Mouse (Mus musculus): ENCODE results near the gene March10. TPM values are rescaled to one million over a fixed set of nuclear protein-coding genes. Genes with fewer than 3 reads are reported as not detected.

The March10 gene
- polyA plus RNA-seq, 1 experiment from 2014 or later, result not detected

DNA sequence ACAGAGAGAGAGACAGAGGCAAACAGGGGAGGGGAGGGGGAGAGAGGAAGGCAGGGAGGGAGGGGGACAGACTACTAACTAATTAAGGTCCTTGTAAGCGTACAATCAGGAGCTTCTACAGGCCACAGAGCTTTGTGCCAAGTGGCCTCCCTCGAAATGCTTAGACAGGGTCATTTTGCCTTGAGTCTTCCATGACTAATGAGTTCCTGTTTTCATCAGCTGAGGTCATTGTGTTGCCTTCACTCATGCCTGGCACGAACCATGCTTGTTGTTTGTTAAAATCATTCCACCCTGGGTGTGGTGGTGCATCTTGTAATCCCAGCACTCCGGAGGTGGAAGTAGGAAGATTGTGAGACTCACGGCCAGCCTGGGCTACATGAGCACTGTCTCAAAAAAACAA is 3.4 kb upstream of the March10 start:
- H3K9ac ChIP-seq (ENCODE audit: low read length), result no peak overlapping the region
- H3K4me2 ChIP-seq (ENCODE audit: low read depth, severe bottlenecking), result no peak overlapping the region
- DNase-seq (ENCODE audit: low spot score) (no peak), ATAC-seq (ENCODE audit: insufficient number of reproducible peaks, low FRiP score, low TSS enrichment, low read depth) (no peak)
- H3K27ac ChIP-seq (replicated peaks; ENCODE audit: low read depth, low read length), result no peak overlapping the region
- no peak overlapping the region for H3K4me3 ChIP-seq (ENCODE audit: low read depth, low read length)
- no peaks in the 10 kb centered on the region for H3K36me3 ChIP-seq (ENCODE audit: control insufficient read depth, insufficient read depth, low read length)
- 0 out of 2 replicates have a peak, but pooled peaks cover 4% of the 10 kb centered on the region for H3K4me1 ChIP-seq (ENCODE audit: control insufficient read depth, insufficient read depth, low read length)
- H3K9me3 ChIP-seq (ENCODE audit: control insufficient read depth, low read length), result no peaks in the 10 kb centered on the region
- no peaks in the 10 kb centered on the region for H3K27me3 ChIP-seq (ENCODE audit: control insufficient read depth, insufficient read depth, low read length)
- 67% methylated on average over 5 of the region's 5 CpGs for WGBS

- Histone ChIP-seq H3K27me3 (ENCODE audit: control insufficient read depth, insufficient read depth, low read length) (no peaks in the 10 kb centered on the region), H3K4me3 (ENCODE audit: low read depth, low read length) (peak overlapping the region; percentile 48), H3K4me1 (ENCODE audit: control insufficient read depth, insufficient read depth, low read length) (0 out of 2 replicates have a peak, but pooled peaks cover 4% of the 10 kb centered on the region), H3K36me3 (ENCODE audit: control insufficient read depth, insufficient read depth, low read length) (no peaks in the 10 kb centered on the region), H3K4me2 (ENCODE audit: low read depth, severe bottlenecking) (peak overlapping the region; percentile 95), H3K27ac (replicated peaks; ENCODE audit: low read depth, low read length) (no peak overlapping the region), H3K9me3 (ENCODE audit: control insufficient read depth, low read length) (no peaks in the 10 kb centered on the region), H3K9ac (ENCODE audit: low read length) (no peak overlapping the region)
- ATAC-seq (ENCODE audit: insufficient number of reproducible peaks, low FRiP score, low TSS enrichment, low read depth) (no peak), DNase-seq (ENCODE audit: low spot score) (no peak)
- 72% methylated on average over 7 of the region's 7 CpGs for WGBS
These were observed 506 bp upstream of the March10 start for GRCm38 (mm10) chr11:105457041-105457440.

GRCm38 (mm10) chr11:105455118-105455517 is 1.4 kb downstream of the March10 start:
- DNase-seq (ENCODE audit: low spot score) (no peak), ATAC-seq (ENCODE audit: insufficient number of reproducible peaks, low FRiP score, low TSS enrichment, low read depth) (no peak)
- Histone ChIP-seq H3K27ac (replicated peaks; ENCODE audit: low read depth, low read length) (no peak overlapping the region), H3K4me3 (ENCODE audit: low read depth, low read length) (no peak overlapping the region), H3K36me3 (ENCODE audit: control insufficient read depth, insufficient read depth, low read length) (no peaks in the 10 kb centered on the region), H3K9me3 (ENCODE audit: control insufficient read depth, low read length) (no peaks in the 10 kb centered on the region), H3K4me2 (ENCODE audit: low read depth, severe bottlenecking) (no peak overlapping the region), H3K27me3 (ENCODE audit: control insufficient read depth, insufficient read depth, low read length) (no peaks in the 10 kb centered on the region), H3K9ac (ENCODE audit: low read length) (no peak overlapping the region), H3K4me1 (ENCODE audit: control insufficient read depth, insufficient read depth, low read length) (0 out of 2 replicates have a peak, but pooled peaks cover 4% of the 10 kb centered on the region)
- WGBS, result 94% methylated on average over 5 of the region's 5 CpGs

DNA sequence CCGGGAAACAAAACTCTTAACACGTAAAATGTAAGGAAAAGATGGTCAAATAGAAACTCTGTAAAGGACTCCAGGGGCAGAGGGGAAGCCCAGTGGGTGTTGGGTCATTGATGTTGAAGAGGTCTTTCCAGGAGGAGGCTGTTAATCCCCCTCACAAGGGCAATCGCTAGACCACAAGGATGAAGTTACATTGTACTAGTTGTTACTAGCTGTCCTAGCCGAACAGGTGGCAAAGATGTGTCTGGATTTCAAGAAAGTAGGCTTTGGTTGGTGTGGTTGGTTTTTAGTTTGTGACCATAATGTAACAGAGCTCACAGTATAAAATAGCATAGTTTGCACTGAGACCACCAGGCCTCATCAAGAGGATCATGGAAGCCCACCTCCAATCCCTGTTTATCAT is 3.5 kb downstream of the March10 start:
- H3K36me3 ChIP-seq (ENCODE audit: control insufficient read depth, insufficient read depth, low read length), result no peaks in the 10 kb centered on the region
- no peak overlapping the region for H3K4me2 ChIP-seq (ENCODE audit: low read depth, severe bottlenecking)
- 0 out of 2 replicates have a peak, but pooled peaks cover 4% of the 10 kb centered on the region for H3K4me1 ChIP-seq (ENCODE audit: control insufficient read depth, insufficient read depth, low read length)
- H3K9me3 ChIP-seq (ENCODE audit: control insufficient read depth, low read length), result no peaks in the 10 kb centered on the region
- WGBS, result 91% methylated on average over 4 of the region's 4 CpGs
- H3K27ac ChIP-seq (replicated peaks; ENCODE audit: low read depth, low read length), result no peak overlapping the region
- H3K27me3 ChIP-seq (ENCODE audit: control insufficient read depth, insufficient read depth, low read length), result no peaks in the 10 kb centered on the region
- no peak overlapping the region for H3K9ac ChIP-seq (ENCODE audit: low read length)
- H3K4me3 ChIP-seq (ENCODE audit: low read depth, low read length), result no peak overlapping the region
- no peak for DNase-seq (ENCODE audit: low spot score)
- ATAC-seq (ENCODE audit: insufficient number of reproducible peaks, low FRiP score, low TSS enrichment, low read depth), result no peak

DNA sequence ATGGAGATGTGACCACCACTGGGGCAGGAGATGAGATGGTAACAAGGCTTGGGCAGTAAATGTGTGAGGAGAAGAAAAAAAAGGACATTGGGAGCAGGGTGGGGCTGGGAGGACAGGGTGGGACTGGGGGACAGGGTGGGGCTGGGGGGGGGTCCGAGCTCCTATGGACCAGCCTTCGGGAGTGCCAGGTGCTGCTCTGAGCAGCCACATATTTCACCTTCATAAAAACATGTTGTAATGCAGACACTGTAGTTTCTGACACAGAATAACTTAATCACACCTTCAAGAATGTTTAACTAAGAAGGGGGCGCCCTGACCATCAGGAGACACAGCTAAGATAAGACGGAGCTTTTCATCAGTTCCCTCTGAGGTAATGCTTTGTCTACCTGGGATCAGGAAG is 4.0 kb downstream of the March10 start:
- no peaks in the 10 kb centered on the region for H3K9me3 ChIP-seq (ENCODE audit: control insufficient read depth, low read length)
- no peak overlapping the region for H3K4me3 ChIP-seq (ENCODE audit: low read depth, low read length)
- 0 out of 2 replicates have a peak, but pooled peaks cover 4% of the 10 kb centered on the region for H3K4me1 ChIP-seq (ENCODE audit: control insufficient read depth, insufficient read depth, low read length)
- H3K4me2 ChIP-seq (ENCODE audit: low read depth, severe bottlenecking), result no peak overlapping the region
- no peak for DNase-seq (ENCODE audit: low spot score)
- H3K36me3 ChIP-seq (ENCODE audit: control insufficient read depth, insufficient read depth, low read length), result no peaks in the 10 kb centered on the region
- H3K9ac ChIP-seq (ENCODE audit: low read length), result no peak overlapping the region
- ATAC-seq (ENCODE audit: insufficient number of reproducible peaks, low FRiP score, low TSS enrichment, low read depth), result no peak
- H3K27ac ChIP-seq (replicated peaks; ENCODE audit: low read depth, low read length), result no peak overlapping the region
- 82% methylated on average over 4 of the region's 4 CpGs for WGBS
- no peaks in the 10 kb centered on the region for H3K27me3 ChIP-seq (ENCODE audit: control insufficient read depth, insufficient read depth, low read length)

DNA sequence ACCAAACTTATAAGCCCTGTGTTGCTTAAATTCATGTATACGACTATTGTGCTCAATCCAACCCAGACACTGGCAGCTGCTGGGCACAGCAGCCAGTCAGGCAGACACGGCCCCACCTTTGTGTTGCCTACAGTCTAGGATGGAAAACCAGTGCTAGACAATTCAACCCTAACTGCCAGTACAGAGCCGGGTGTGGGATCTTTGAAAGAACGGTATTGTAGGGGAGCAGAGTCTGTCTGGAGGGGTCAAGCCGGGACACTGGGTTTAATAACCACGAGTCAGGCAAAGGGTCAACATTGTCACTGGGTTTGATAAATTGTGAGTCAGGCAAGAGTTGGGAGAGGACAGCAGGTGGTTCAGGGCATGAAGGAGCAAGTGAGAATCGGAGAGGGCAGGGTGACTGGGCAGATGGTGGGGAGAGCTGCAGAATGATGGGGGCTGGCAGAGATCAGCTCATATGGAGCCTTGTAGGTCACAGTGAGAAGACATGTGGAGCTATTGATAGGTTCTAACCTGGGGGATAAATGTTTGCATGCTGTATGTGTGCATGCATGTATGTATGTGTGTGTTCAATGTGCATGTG is 4.9 kb downstream of the March10 start:
- 0 out of 2 replicates have a peak, but pooled peaks cover 4% of the 10 kb centered on the region for H3K4me1 ChIP-seq (ENCODE audit: control insufficient read depth, insufficient read depth, low read length)
- H3K27me3 ChIP-seq (ENCODE audit: control insufficient read depth, insufficient read depth, low read length), result no peaks in the 10 kb centered on the region
- no peaks in the 10 kb centered on the region for H3K9me3 ChIP-seq (ENCODE audit: control insufficient read depth, low read length)
- ATAC-seq (ENCODE audit: insufficient number of reproducible peaks, low FRiP score, low TSS enrichment, low read depth) (no peak), DNase-seq (ENCODE audit: low spot score) (no peak)
- no peak overlapping the region for H3K4me2 ChIP-seq (ENCODE audit: low read depth, severe bottlenecking)
- H3K36me3 ChIP-seq (ENCODE audit: control insufficient read depth, insufficient read depth, low read length), result no peaks in the 10 kb centered on the region
- H3K9ac ChIP-seq (ENCODE audit: low read length), result no peak overlapping the region
- no peak overlapping the region for H3K4me3 ChIP-seq (ENCODE audit: low read depth, low read length)
- whole genome bisulfite sequencing, result 62% methylated on average over 7 of the region's 7 CpGs
- H3K27ac ChIP-seq (replicated peaks; ENCODE audit: low read depth, low read length), result no peak overlapping the region

- Histone ChIP-seq H3K9ac (ENCODE audit: low read length) (no peak overlapping the region), H3K27ac (replicated peaks; ENCODE audit: low read depth, low read length) (no peak overlapping the region), H3K9me3 (ENCODE audit: control insufficient read depth, low read length) (no peaks in the 10 kb centered on the region), H3K27me3 (ENCODE audit: control insufficient read depth, insufficient read depth, low read length) (no peaks in the 10 kb centered on the region), H3K4me1 (ENCODE audit: control insufficient read depth, insufficient read depth, low read length) (no peaks in the 10 kb centered on the region), H3K4me3 (ENCODE audit: low read depth, low read length) (no peak overlapping the region), H3K4me2 (ENCODE audit: low read depth, severe bottlenecking) (no peak overlapping the region), H3K36me3 (ENCODE audit: control insufficient read depth, insufficient read depth, low read length) (no peaks in the 10 kb centered on the region)
- DNase-seq (ENCODE audit: low spot score) (no peak), ATAC-seq (ENCODE audit: insufficient number of reproducible peaks, low FRiP score, low TSS enrichment, low read depth) (no peak)
- 79% methylated on average over 12 of the region's 12 CpGs for WGBS
These were observed 6.8 kb downstream of the March10 start for GRCm38 (mm10) chr11:105449581-105450315.

GRCm38 (mm10) chr11:105447661-105448060 is 8.9 kb downstream of the March10 start:
- no peak overlapping the region for H3K27ac ChIP-seq (replicated peaks; ENCODE audit: low read depth, low read length)
- no peak for ATAC-seq (ENCODE audit: insufficient number of reproducible peaks, low FRiP score, low TSS enrichment, low read depth)
- 85% methylated on average over 6 of the region's 6 CpGs for WGBS

More at GRCm38 (mm10) chr11:105447661-105448060, 8.9 kb downstream of the March10 start:
- Histone ChIP-seq H3K4me1 (ENCODE audit: control insufficient read depth, insufficient read depth, low read length) (no peaks in the 10 kb centered on the region), H3K4me3 (ENCODE audit: low read depth, low read length) (no peak overlapping the region), H3K27me3 (ENCODE audit: control insufficient read depth, insufficient read depth, low read length) (no peaks in the 10 kb centered on the region), H3K4me2 (ENCODE audit: low read depth, severe bottlenecking) (no peak overlapping the region), H3K9ac (ENCODE audit: low read length) (no peak overlapping the region), H3K9me3 (ENCODE audit: control insufficient read depth, low read length) (no peaks in the 10 kb centered on the region), H3K36me3 (ENCODE audit: control insufficient read depth, insufficient read depth, low read length) (no peaks in the 10 kb centered on the region)
- no peak for DNase-seq (ENCODE audit: low spot score)
